Mouse (Mus musculus): Measurements from ENCODE around the gene Chit1. TPM values are rescaled to one million over a fixed set of nuclear protein-coding genes. Genes with fewer than 3 reads are reported as not detected.
A peak's percentile ranks its signal among the peaks of the same experiment; 100 is the strongest.

Chit1 gene
- total and polyA plus RNA-seq, 2 experiments from 2014 or later: 0.19 to 0.41 TPM

DNA sequence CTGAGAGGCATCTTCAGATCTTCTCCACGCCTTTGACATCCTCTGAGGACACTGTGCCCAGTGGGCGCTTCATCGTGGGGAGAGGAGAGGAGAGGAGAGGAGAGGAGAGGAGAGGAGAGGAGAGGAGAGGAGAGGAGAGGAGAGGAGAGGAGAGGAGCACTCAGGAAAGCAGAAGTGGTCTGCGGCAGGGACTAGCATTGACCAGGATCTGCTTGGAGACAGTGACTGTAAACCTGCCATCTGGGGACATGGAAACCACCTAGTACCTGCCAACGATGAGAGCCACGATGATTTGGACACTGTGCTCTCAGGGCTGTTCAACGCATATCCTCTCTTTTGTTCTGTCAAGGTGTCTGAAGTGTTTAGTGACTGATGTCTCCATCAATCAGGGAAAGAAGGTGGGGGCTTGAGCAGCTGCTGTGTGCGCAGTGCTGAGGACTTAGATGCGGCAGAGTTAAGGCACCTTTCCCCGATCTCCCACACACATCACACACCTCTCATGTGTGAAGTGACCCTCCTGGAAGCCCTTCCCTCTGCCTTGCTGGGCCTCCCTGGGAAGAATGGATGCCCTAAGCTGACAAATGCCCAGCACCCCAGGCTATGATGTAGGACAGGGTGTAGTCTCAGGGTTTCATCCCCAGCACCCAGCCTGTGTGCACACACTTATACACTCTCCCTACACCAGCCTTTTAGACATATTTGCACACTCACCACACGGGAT, 5.8 kb upstream of the Chit1 start:
- no peaks in the 10 kb centered on the region for H3K36me3 ChIP-seq (ENCODE audit: insufficient read depth)
- DNase-seq: no peak
- no peak for ATAC-seq

DNA sequence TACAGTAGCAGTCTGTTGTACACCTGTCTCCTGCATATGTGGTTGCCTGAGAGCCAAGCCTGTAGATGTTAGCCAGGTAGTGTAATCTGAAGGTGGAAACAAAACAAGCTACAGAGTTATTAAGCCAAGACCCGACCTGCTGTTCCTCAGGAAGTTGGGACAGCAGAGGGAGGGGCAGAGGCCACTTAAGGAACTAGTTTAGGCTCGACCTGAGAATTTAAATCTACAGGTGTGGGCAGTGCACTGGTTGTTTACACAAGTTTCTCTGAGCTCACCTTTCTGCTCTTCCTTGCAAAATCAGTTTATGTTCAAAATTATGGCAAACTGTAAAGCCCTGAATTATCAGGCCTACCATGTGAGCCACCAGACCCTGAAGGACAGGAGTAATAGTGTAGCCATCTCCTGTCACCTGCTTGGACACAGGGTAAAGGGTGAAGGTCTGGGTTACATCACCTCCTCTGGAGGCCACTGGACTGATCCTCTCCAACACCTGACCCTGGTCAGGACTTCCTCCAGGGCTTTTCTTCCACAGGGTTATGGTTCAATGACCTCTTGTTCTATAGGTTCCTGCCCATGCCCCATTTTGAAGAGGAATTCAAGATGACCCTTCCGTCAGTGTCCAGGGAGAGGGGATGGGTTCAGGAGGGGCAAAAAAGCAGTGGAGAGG, 5.1 kb upstream of the Chit1 start:
- TF ChIP-seq CTCF (IDR thresholded peaks at IDR 0.05; ENCODE audit: low read depth): no peak
- Histone ChIP-seq H3K4me3 (ENCODE audit: low read depth, low read length) (no peak overlapping the region), H3K27me3 (ENCODE audit: insufficient read depth, low read length) (no peaks in the 10 kb centered on the region), H3K27ac (ENCODE audit: low read depth, low read length) (no peak overlapping the region), H3K4me2 (ENCODE audit: low read depth) (no peak overlapping the region), H3K9me3 (ENCODE audit: low read length) (no peaks in the 10 kb centered on the region), H3K4me1 (ENCODE audit: insufficient read depth) (no peaks in the 10 kb centered on the region), H3K9ac (no peak overlapping the region), H3K36me3 (ENCODE audit: insufficient read depth) (no peaks in the 10 kb centered on the region)
- WGBS: 61% methylated on average over 3 of the region's 3 CpGs
- ATAC-seq: no peak
- no peak for DNase-seq

More for the DNA sequence above, 5.8 kb upstream of the Chit1 start:
- no peak for TF ChIP-seq CTCF (IDR thresholded peaks at IDR 0.05; ENCODE audit: low read depth)
- WGBS: 82% methylated on average over 11 of the region's 11 CpGs
- H3K4me2 ChIP-seq (ENCODE audit: low read depth): no peak overlapping the region
- H3K4me1 ChIP-seq (ENCODE audit: insufficient read depth): no peaks in the 10 kb centered on the region
- no peaks in the 10 kb centered on the region for H3K9me3 ChIP-seq (ENCODE audit: low read length)
- no peak overlapping the region for H3K9ac ChIP-seq
- H3K4me3 ChIP-seq (ENCODE audit: low read depth, low read length): no peak overlapping the region
- no peaks in the 10 kb centered on the region for H3K27me3 ChIP-seq (ENCODE audit: insufficient read depth, low read length)
- H3K27ac ChIP-seq (ENCODE audit: low read depth, low read length): no peak overlapping the region

GRCm38 (mm10) chr1:134106719-134107118, 4.3 kb upstream of the Chit1 start:
- DNase-seq (peak; percentile 76), ATAC-seq (peak; percentile 27; the same call in 1 of the 2 replicates)
- H3K4me1 ChIP-seq (ENCODE audit: insufficient read depth): no peaks in the 10 kb centered on the region
- H3K9me3 ChIP-seq (ENCODE audit: low read length): no peaks in the 10 kb centered on the region
- no peak overlapping the region for H3K4me2 ChIP-seq (ENCODE audit: low read depth)
- H3K9ac ChIP-seq: no peak overlapping the region
- peak; percentile 83 for TF ChIP-seq CTCF (IDR thresholded peaks at IDR 0.05; ENCODE audit: low read depth)
- no peak overlapping the region for H3K4me3 ChIP-seq (ENCODE audit: low read depth, low read length)
- no peaks in the 10 kb centered on the region for H3K27me3 ChIP-seq (ENCODE audit: insufficient read depth, low read length)
- WGBS: 3% methylated on average over 5 of the region's 5 CpGs
- no peaks in the 10 kb centered on the region for H3K36me3 ChIP-seq (ENCODE audit: insufficient read depth)
- no peak overlapping the region for H3K27ac ChIP-seq (ENCODE audit: low read depth, low read length)

GRCm38 (mm10) chr1:134107777-134108176, 3.3 kb upstream of the Chit1 start:
- Histone ChIP-seq H3K27ac (ENCODE audit: low read depth, low read length) (no peak overlapping the region), H3K36me3 (ENCODE audit: insufficient read depth) (no peaks in the 10 kb centered on the region), H3K27me3 (ENCODE audit: insufficient read depth, low read length) (no peaks in the 10 kb centered on the region), H3K9me3 (ENCODE audit: low read length) (no peaks in the 10 kb centered on the region), H3K4me1 (ENCODE audit: insufficient read depth) (no peaks in the 10 kb centered on the region), H3K4me2 (ENCODE audit: low read depth) (no peak overlapping the region), H3K9ac (no peak overlapping the region), H3K4me3 (ENCODE audit: low read depth, low read length) (no peak overlapping the region)
- no peak for TF ChIP-seq CTCF (IDR thresholded peaks at IDR 0.05; ENCODE audit: low read depth)
- 91% methylated on average over 7 of the region's 7 CpGs for WGBS
- ATAC-seq: no peak
- DNase-seq: no peak

- H3K27me3 ChIP-seq (ENCODE audit: insufficient read depth, low read length): no peaks in the 10 kb centered on the region
- H3K9me3 ChIP-seq (ENCODE audit: low read length): no peaks in the 10 kb centered on the region
- DNase-seq: no peak
- no peak overlapping the region for H3K9ac ChIP-seq
- no peak overlapping the region for H3K4me2 ChIP-seq (ENCODE audit: low read depth)
- H3K4me3 ChIP-seq (ENCODE audit: low read depth, low read length): no peak overlapping the region
- H3K4me1 ChIP-seq (ENCODE audit: insufficient read depth): no peaks in the 10 kb centered on the region
- 0 out of 2 replicates have a peak, but pooled peaks have one; percentile 25 for ATAC-seq
- TF ChIP-seq CTCF (IDR thresholded peaks at IDR 0.05; ENCODE audit: low read depth): no peak
- no peaks in the 10 kb centered on the region for H3K36me3 ChIP-seq (ENCODE audit: insufficient read depth)
- WGBS: 77% methylated on average over 3 of the region's 3 CpGs
- H3K27ac ChIP-seq (ENCODE audit: low read depth, low read length): no peak overlapping the region
Measured at GRCm38 (mm10) chr1:134110015-134110414, 1.0 kb upstream of the Chit1 start.

GRCm38 (mm10) chr1:134110449-134110848, 593 bp upstream of the Chit1 start:
- no peaks in the 10 kb centered on the region for H3K9me3 ChIP-seq (ENCODE audit: low read length)
- no peaks in the 10 kb centered on the region for H3K27me3 ChIP-seq (ENCODE audit: insufficient read depth, low read length)
- no peak overlapping the region for H3K9ac ChIP-seq
- H3K4me1 ChIP-seq (ENCODE audit: insufficient read depth): no peaks in the 10 kb centered on the region
- H3K4me2 ChIP-seq (ENCODE audit: low read depth): no peak overlapping the region
- ATAC-seq (no peak), DNase-seq (no peak)
- H3K36me3 ChIP-seq (ENCODE audit: insufficient read depth): no peaks in the 10 kb centered on the region
- 88% methylated on average over 5 of the region's 5 CpGs for whole genome bisulfite sequencing
- no peak overlapping the region for H3K4me3 ChIP-seq (ENCODE audit: low read depth, low read length)
- no peak for TF ChIP-seq CTCF (IDR thresholded peaks at IDR 0.05; ENCODE audit: low read depth)
- no peak overlapping the region for H3K27ac ChIP-seq (ENCODE audit: low read depth, low read length)

DNA sequence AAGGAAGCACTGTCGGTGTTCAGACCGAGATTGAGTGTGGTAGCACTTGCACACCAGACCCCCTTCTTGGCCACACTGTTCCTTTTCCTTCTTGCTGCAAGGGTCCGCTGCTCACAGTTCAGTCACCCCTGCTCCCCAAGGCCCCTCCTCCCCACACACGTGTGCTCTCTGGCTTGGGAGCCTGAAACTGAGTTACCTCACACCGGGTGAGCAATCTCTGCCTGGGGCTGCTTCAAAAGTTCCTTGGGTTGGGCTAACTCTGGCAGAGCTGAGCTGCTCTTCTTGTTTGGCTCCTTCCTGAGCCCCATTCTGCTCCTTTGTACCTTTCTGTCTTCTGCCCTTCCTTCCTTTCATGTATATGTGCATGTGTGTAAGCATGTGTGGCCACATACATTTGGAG, 2.5 kb downstream of the Chit1 start:
- H3K27ac ChIP-seq (ENCODE audit: low read depth, low read length): no peak overlapping the region
- H3K4me2 ChIP-seq (ENCODE audit: low read depth): no peak overlapping the region
- H3K4me3 ChIP-seq (ENCODE audit: low read depth, low read length): no peak overlapping the region
- ATAC-seq (no peak), DNase-seq (no peak)
- no peak overlapping the region for H3K9ac ChIP-seq
- H3K27me3 ChIP-seq (ENCODE audit: insufficient read depth, low read length): no peaks in the 10 kb centered on the region
- TF ChIP-seq CTCF (IDR thresholded peaks at IDR 0.05; ENCODE audit: low read depth): no peak
- no peaks in the 10 kb centered on the region for H3K36me3 ChIP-seq (ENCODE audit: insufficient read depth)
- no peaks in the 10 kb centered on the region for H3K4me1 ChIP-seq (ENCODE audit: insufficient read depth)
- no peaks in the 10 kb centered on the region for H3K9me3 ChIP-seq (ENCODE audit: low read length)
- 68% methylated on average over 5 of the region's 5 CpGs for WGBS
